Mouse (Mus musculus): Measurements from ENCODE around the gene March9. TPM values are rescaled to one million over a fixed set of nuclear protein-coding genes. Genes with fewer than 3 reads are reported as not detected.
"Not testable (repeated sequence)": the region's sequence is repeated elsewhere in the genome, so short reads cannot be mapped to it uniquely, and the experiment has no call there.

The March9 gene
- polyA plus RNA-seq, 2 experiments: 2.7 to 8.6 TPM

DNA sequence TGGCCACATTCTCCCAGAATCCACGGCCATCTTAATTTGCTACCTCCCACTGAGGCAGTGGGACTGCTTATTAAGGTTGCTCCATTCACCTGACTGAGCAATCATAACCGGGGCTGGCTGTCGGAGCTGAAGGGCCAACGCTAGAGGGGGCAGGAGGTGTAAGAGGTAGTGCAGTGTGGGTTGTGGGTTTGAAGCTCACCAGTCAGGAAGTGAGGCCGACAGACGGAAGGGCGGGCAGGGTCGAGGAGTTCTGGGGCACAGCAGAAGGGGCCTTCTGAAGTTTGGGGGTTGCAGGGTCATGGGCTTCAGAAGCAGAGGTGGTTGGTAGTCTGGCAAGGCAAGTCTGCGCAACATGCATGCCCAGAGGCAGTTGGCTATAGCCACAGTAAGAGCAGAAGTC is 15.1 kb upstream of the March9 start, which contains the start of gene Agap2:
Gene Agap2, plus strand, starts transcription at position 205 of the 400 bp plus-strand sequence.
- WGBS: 60% methylated on average over 9 of the region's 9 CpGs
- no peaks in the 10 kb centered on the region for H3K9me3 ChIP-seq (ENCODE audit: control insufficient read depth, low read length)
- H3K27ac ChIP-seq (replicated peaks; ENCODE audit: low read depth, low read length): no peak within 1 kb of the TSS
- H3K9ac ChIP-seq (ENCODE audit: low read depth, low read length, severe bottlenecking): no peak within 1 kb of the TSS
- ATAC-seq (ENCODE audit: low FRiP score, low read depth) (no peak), DNase-seq (ENCODE audit: low spot score) (no peak)
- no peak within 1 kb of the TSS for H3K4me3 ChIP-seq (replicated peaks; ENCODE audit: low read length)
- no peak for TF ChIP-seq POLR2A (IDR thresholded peaks at IDR 0.05; ENCODE audit: borderline replicate concordance, extremely low read depth, insufficient read depth, insufficient read length)
- peaks cover 15% of the 10 kb centered on the region; the same call in 1 of the 2 replicates for H3K4me1 ChIP-seq (ENCODE audit: control insufficient read depth, insufficient read depth, low read length)
- peaks cover 40% of the 10 kb centered on the region for H3K27me3 ChIP-seq (ENCODE audit: control insufficient read depth, insufficient read depth, low read length)
- no peak within 1 kb of the TSS for H3K4me2 ChIP-seq (replicated peaks; ENCODE audit: low read depth, low read length, severe bottlenecking)
- no peaks in the 10 kb centered on the region for H3K36me3 ChIP-seq (ENCODE audit: control insufficient read depth, insufficient read depth, low read length)

DNA sequence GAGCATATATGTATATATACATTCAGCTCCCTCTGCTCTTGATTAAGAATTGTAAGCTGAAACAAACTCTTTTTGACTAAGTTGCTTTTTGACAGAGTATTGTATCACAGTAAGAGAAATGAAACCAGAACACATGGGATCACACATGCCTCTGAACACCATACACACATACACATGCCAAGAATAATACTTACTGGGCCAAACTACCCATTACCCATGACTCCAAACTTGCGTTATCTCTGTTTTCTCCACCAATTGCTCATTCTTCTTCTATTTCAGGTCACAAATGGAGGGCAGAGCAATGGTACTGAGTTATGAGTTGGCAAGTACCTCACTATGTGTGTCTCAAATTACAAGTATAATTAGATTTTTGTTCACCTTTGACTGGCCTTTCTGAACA is 14.0 kb upstream of the March9 start:
- DNase-seq (ENCODE audit: low spot score) (no peak), ATAC-seq (ENCODE audit: low FRiP score, low read depth) (no peak)
- no peak for TF ChIP-seq POLR2A (IDR thresholded peaks at IDR 0.05; ENCODE audit: borderline replicate concordance, extremely low read depth, insufficient read depth, insufficient read length)
- Histone ChIP-seq H3K4me1 (ENCODE audit: control insufficient read depth, insufficient read depth, low read length) (peaks cover 12% of the 10 kb centered on the region; the same call in 1 of the 2 replicates), H3K36me3 (ENCODE audit: control insufficient read depth, insufficient read depth, low read length) (no peaks in the 10 kb centered on the region), H3K9me3 (ENCODE audit: control insufficient read depth, low read length) (no peaks in the 10 kb centered on the region), H3K27me3 (ENCODE audit: control insufficient read depth, insufficient read depth, low read length) (peaks cover 29% of the 10 kb centered on the region), H3K27ac (replicated peaks; ENCODE audit: low read depth, low read length) (no peak overlapping the region), H3K4me2 (replicated peaks; ENCODE audit: low read depth, low read length, severe bottlenecking) (no peak overlapping the region), H3K4me3 (replicated peaks; ENCODE audit: low read length) (no peak overlapping the region), H3K9ac (ENCODE audit: low read depth, low read length, severe bottlenecking) (no peak overlapping the region)
- WGBS: 84% methylated on average over 1 of the region's 1 CpGs

DNA sequence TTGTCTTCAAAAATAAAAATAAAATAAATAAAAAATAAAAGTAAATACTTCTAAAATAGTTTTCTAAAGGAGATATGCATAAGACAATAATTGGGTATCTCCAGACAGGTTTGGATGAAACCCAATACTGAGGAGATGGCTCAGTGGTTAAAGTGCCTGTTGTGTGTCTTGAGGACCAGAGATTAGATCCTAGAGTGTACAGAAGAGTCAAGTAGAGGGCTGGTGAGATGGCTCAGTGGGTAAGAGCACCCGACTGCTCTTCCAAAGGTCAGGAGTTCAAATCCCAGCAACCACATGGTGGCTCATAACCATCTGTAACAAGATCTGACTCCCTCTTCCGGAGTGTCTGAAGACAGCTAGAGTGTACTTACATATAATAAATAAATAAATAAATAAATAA is 13.0 kb upstream of the March9 start:
- not testable (repeated sequence) for H3K4me3 ChIP-seq (replicated peaks; ENCODE audit: low read length); ATAC-seq (ENCODE audit: low FRiP score, low read depth); DNase-seq (ENCODE audit: low spot score); H3K9me3 ChIP-seq (ENCODE audit: control insufficient read depth, low read length); H3K4me2 ChIP-seq (replicated peaks; ENCODE audit: low read depth, low read length, severe bottlenecking); H3K27ac ChIP-seq (replicated peaks; ENCODE audit: low read depth, low read length); H3K9ac ChIP-seq (ENCODE audit: low read depth, low read length, severe bottlenecking); H3K36me3 ChIP-seq (ENCODE audit: control insufficient read depth, insufficient read depth, low read length)
- Histone ChIP-seq H3K4me1 (ENCODE audit: control insufficient read depth, insufficient read depth, low read length) (peaks cover 16% of the 10 kb centered on the region; the same call in 1 of the 2 replicates), H3K27me3 (ENCODE audit: control insufficient read depth, insufficient read depth, low read length) (peaks cover 20% of the 10 kb centered on the region)
- WGBS: 84% methylated on average over 2 of the region's 2 CpGs

DNA sequence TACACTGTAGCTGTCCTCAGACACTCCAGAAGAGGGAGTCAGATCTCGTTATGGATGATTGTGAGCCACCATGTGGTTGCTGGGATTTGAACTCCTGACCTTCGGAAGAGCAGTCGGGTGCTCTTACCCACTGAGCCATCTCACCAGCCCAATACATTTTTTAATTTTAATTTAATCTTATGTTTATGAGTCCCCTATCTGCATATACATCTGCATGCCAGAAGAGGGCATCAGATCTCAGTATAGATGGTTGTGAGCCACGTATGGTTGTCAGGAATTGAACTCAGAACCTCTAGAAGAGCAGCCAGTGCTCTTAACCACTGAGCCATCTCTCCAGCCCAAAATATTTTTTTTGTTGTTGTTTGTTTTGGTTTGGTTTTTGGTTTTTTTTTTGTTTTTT is 12.3 kb upstream of the March9 start:
- not testable (repeated sequence) for H3K4me3 ChIP-seq (replicated peaks; ENCODE audit: low read length); H3K27ac ChIP-seq (replicated peaks; ENCODE audit: low read depth, low read length); H3K9me3 ChIP-seq (ENCODE audit: control insufficient read depth, low read length); H3K9ac ChIP-seq (ENCODE audit: low read depth, low read length, severe bottlenecking); DNase-seq (ENCODE audit: low spot score); H3K4me2 ChIP-seq (replicated peaks; ENCODE audit: low read depth, low read length, severe bottlenecking); ATAC-seq (ENCODE audit: low FRiP score, low read depth)
- Histone ChIP-seq H3K4me1 (ENCODE audit: control insufficient read depth, insufficient read depth, low read length) (peaks cover 16% of the 10 kb centered on the region; the same call in 1 of the 2 replicates), H3K27me3 (ENCODE audit: control insufficient read depth, insufficient read depth, low read length) (peaks cover 13% of the 10 kb centered on the region; the same call in 1 of the 2 replicates), H3K36me3 (ENCODE audit: control insufficient read depth, insufficient read depth, low read length) (peaks cover 14% of the 10 kb centered on the region)
- 88% methylated on average over 4 of the region's 4 CpGs for WGBS

DNA sequence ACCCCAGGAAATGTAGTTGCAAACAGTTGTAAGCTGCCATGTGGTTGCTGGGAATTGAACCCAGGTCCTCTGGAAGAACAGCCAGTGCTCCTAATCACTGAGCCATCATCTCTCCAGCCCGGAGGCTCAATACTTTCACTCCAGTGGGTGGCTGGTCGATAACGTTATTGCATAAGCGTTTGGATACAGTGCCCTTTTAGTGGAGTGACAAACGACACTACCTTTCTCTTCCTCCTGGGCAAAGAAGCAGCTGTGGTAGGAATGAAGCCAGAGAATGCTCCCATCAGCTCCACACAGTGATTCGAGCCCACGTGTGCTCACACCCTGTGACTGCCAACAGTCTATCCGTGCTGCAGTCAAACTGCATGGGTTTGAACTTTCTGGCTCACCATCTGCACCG is 11.2 kb upstream of the March9 start:
- H3K9me3 ChIP-seq (ENCODE audit: control insufficient read depth, low read length): no peaks in the 10 kb centered on the region
- 76% methylated on average over 9 of the region's 9 CpGs for WGBS
- no peak for TF ChIP-seq POLR2A (IDR thresholded peaks at IDR 0.05; ENCODE audit: borderline replicate concordance, extremely low read depth, insufficient read depth, insufficient read length)
- peak overlapping the region; percentile 79 for H3K4me2 ChIP-seq (replicated peaks; ENCODE audit: low read depth, low read length, severe bottlenecking)
- H3K27ac ChIP-seq (replicated peaks; ENCODE audit: low read depth, low read length): no peak overlapping the region
- peak overlapping the region; percentile 61 for H3K9ac ChIP-seq (ENCODE audit: low read depth, low read length, severe bottlenecking)
- peaks cover 25% of the 10 kb centered on the region for H3K36me3 ChIP-seq (ENCODE audit: control insufficient read depth, insufficient read depth, low read length)
- H3K27me3 ChIP-seq (ENCODE audit: control insufficient read depth, insufficient read depth, low read length): 0 out of 2 replicates have a peak, but pooled peaks cover 3% of the 10 kb centered on the region
- no peak for DNase-seq (ENCODE audit: low spot score)
- ATAC-seq (ENCODE audit: low FRiP score, low read depth): no peak
- peak overlapping the region; percentile 65 for H3K4me3 ChIP-seq (replicated peaks; ENCODE audit: low read length)
- H3K4me1 ChIP-seq (ENCODE audit: control insufficient read depth, insufficient read depth, low read length): peaks cover 16% of the 10 kb centered on the region; the same call in 1 of the 2 replicates
